In the genomic region with DNA sequence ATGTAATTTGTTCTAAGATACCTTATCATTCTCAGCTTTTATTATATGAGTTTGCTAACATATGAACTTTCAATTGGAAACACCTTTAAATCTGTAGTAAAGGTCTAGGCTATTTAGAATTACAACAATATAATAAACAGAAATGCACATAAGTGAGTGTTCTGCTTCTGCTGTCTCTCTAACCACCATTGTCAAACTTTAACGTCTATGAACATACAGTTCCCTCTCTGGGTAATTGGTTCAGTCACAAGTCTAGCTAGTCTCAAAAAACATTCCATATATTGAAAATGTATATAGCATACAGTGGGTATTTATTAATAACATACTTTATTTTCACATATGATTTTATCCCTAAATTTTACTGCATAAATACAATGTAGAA, we compare ENCODE assay signal across 21 mouse cellular contexts.
A peak's percentile ranks its signal among the peaks of the same experiment; 100 is the strongest.
DNase-seq lines count a peak whose midpoint lies in the region; ATAC-seq and TF ChIP-seq lines count a peak whose summit lies in the region.
"Had no signal": no experiment of that assay in that cellular context is flagged by ENCODE, and none has a peak within 500 bp of the region (broad histone marks: within the 10 kb centered on the region; RNA-seq: fewer than 3 reads in every experiment).

No protein-coding gene starts in this region.

- H3K4me1 ChIP-seq in lung, embryonic 14.5 days (ENCODE audit: insufficient read depth): no peaks in the 10 kb centered on the region
- no peaks in the 10 kb centered on the region for H3K4me1 ChIP-seq in lung, embryonic 15.5 days
- H3K4me1 ChIP-seq in lung, embryonic 16.5 days (replicated peaks; ENCODE audit: control insufficient read depth, insufficient read depth, low read length): no peaks in the 10 kb centered on the region
- H3K4me1 ChIP-seq in lung, adult 2 months (ENCODE audit: control insufficient read depth, insufficient read depth, low read length): no peaks in the 10 kb centered on the region; the same call in 1 of the 2 replicates

- no peak overlapping the region for H3K27ac ChIP-seq in lung, embryonic 14.5 days (ENCODE audit: low read depth)
- no peak overlapping the region for H3K27ac ChIP-seq in lung, embryonic 15.5 days
- H3K27ac ChIP-seq in lung, embryonic 16.5 days (ENCODE audit: low read length): no peak overlapping the region

- H3K4me3 ChIP-seq in lung, embryonic 14.5 days (ENCODE audit: low read depth, low read length): no peak overlapping the region
- H3K4me3 ChIP-seq in lung, embryonic 15.5 days: no peak overlapping the region
- no peak overlapping the region for H3K4me3 ChIP-seq in lung, embryonic 16.5 days (ENCODE audit: low read length)
- no peak overlapping the region for H3K4me3 ChIP-seq in lung, adult 2 months (replicated peaks; ENCODE audit: extremely low read depth, low read depth, low read length)

- no peak for TF ChIP-seq POLR2A in lung, adult 2 months (IDR thresholded peaks at IDR 0.05; ENCODE audit: borderline replicate concordance, extremely low read depth, low read depth, low read length)

- H3K9me3 ChIP-seq in lung, embryonic 14.5 days (ENCODE audit: low read depth, low read length): no peaks in the 10 kb centered on the region
- H3K9me3 ChIP-seq in lung, embryonic 15.5 days: no peaks in the 10 kb centered on the region
- no peaks in the 10 kb centered on the region for H3K9me3 ChIP-seq in lung, embryonic 16.5 days (ENCODE audit: control insufficient read depth, low read length)
- H3K9me3 ChIP-seq: G1E had no signal

- 34% methylated on average over 1 of the region's 1 CpGs for WGBS in lung, embryonic 14.5 days
- WGBS in lung, embryonic 15.5 days: 34% methylated on average over 1 of the region's 1 CpGs
- WGBS in lung, embryonic 16.5 days: 41% methylated on average over 1 of the region's 1 CpGs
- 72% methylated on average over 1 of the region's 1 CpGs for WGBS in lung, adult 2 months

- TF ChIP-seq CTCF in lung, embryonic 14.5 days (IDR thresholded peaks at IDR 0.05; ENCODE audit: low read depth): no peak
- no peak for TF ChIP-seq CTCF in lung, adult 2 months (IDR thresholded peaks at IDR 0.05; ENCODE audit: insufficient read depth, low read length)

- H3K4me2 ChIP-seq in lung, embryonic 14.5 days: no peak overlapping the region
- H3K4me2 ChIP-seq in lung, embryonic 15.5 days: no peak overlapping the region
- no peak overlapping the region for H3K4me2 ChIP-seq in lung, embryonic 16.5 days (ENCODE audit: low read depth, low read length)

- ATAC-seq in lung, embryonic 14.5 days (ENCODE audit: insufficient read depth): peak; percentile 64; the same call in 1 of the 2 replicates
- ATAC-seq in lung, embryonic 15.5 days (ENCODE audit: borderline replicate concordance, extremely low read depth, low FRiP score, low TSS enrichment): peak; percentile 55; the same call in 1 of the 2 replicates
- peak; percentile 59 for ATAC-seq in lung, embryonic 16.5 days (ENCODE audit: low read depth)
- ATAC-seq: activated CD4-positive, CD25-positive, alpha-beta regulatory T cell, adult 4 months; CD4-positive, CD25-positive, alpha-beta regulatory T cell, adult 4 months; Patski had no signal

- DNase-seq in lung, embryonic 14.5 days: peak; percentile 11
- no peak for DNase-seq in lung, postnatal 14 days
- DNase-seq in lung, postnatal 36 days: no peak
- DNase-seq in lung, adult 2 months: no peak
- DNase-seq: adrenal gland, adult 2 months; adrenal gland, adult 8-10 months; adrenal gland, postnatal 10 days; adrenal gland, postnatal 14 days; adrenal gland, postnatal 25 days; adrenal gland, postnatal 36 days; B cell, adult 2 months; cerebellum, adult 11 months; cerebellum, adult 11-12 months; cerebellum, adult 18-20 months had no signal

- no peaks in the 10 kb centered on the region for H3K36me3 ChIP-seq in lung, embryonic 14.5 days (ENCODE audit: insufficient read depth)
- no peaks in the 10 kb centered on the region for H3K36me3 ChIP-seq in lung, embryonic 15.5 days
- H3K36me3 ChIP-seq in lung, embryonic 16.5 days (ENCODE audit: control insufficient read depth, insufficient read depth, low read length): no peaks in the 10 kb centered on the region
- H3K36me3 ChIP-seq: G1E had no signal

- no peak overlapping the region for H3K9ac ChIP-seq in lung, embryonic 14.5 days
- H3K9ac ChIP-seq in lung, embryonic 15.5 days: no peak overlapping the region
- H3K9ac ChIP-seq in lung, embryonic 16.5 days (ENCODE audit: low read length): no peak overlapping the region

- H3K27me3 ChIP-seq in lung, embryonic 14.5 days (ENCODE audit: insufficient read depth, low read length): no peaks in the 10 kb centered on the region
- no peaks in the 10 kb centered on the region for H3K27me3 ChIP-seq in lung, embryonic 15.5 days
- no peaks in the 10 kb centered on the region for H3K27me3 ChIP-seq in lung, embryonic 16.5 days (ENCODE audit: control insufficient read depth, insufficient read depth, low read depth, low read length)
- H3K27me3 ChIP-seq: CH12.LX had no signal
